Mouse (Mus musculus): ENCODE measurements around the gene Xkr7.

- TF ChIP-seq CTCF (IDR thresholded peaks at IDR 0.05) (no peak), EP300 (IDR thresholded peaks at IDR 0.05) (no peak)
Measured at GRCm38 (mm10) chr2:153051537-153051936, 19.9 kb downstream of the Xkr7 start.
